Mouse (Mus musculus) MEL (cell line): ENCODE measurements at regions not wholly inside any gene's neighbourhood (a gene's known extent, or its start where the extent isn't known, plus 50 kb on each side); places are given as distances from the start of the nearest gene placed in this dataset.

ENCODE experiments used
- DNase-seq: peaks from one replicate; pipeline ENCODE4 v3.0.0; 2011; ENCODE audit warnings: low read depth, low spot score
- H3K27ac ChIP-seq: 2 replicates; pipeline ENCODE4 v1.5.1; 2012; ENCODE audit warnings: low read depth, mild to moderate bottlenecking, control low read depth, low read length, moderate library complexity; ENCODE audit not compliant: control insufficient read depth
- H3K27me3 ChIP-seq, 2 experiments: fragments of 150-350 bp in 1 of 2; sonication (generic) in 1 of 2; 2 replicates each; pipeline ENCODE4 v1.6.1; 2012; ENCODE audit warnings: low read length in 2 of 2, mild to moderate bottlenecking in 2 of 2, improper control_type of control experiment in 1 of 2, moderate library complexity in 1 of 2; ENCODE audit not compliant: insufficient read depth in 2 of 2, control insufficient read depth in 1 of 2
- H3K36me3 ChIP-seq, 2 experiments: 2 replicates each; pipeline ENCODE4 v1.6.1; 2012 to 2014; ENCODE audit warnings: low read length in 2 of 2, improper control_type of control experiment in 1 of 2, inconsistent platforms in 1 of 2, mild to moderate bottlenecking in 1 of 2; ENCODE audit not compliant: insufficient read depth in 2 of 2, control insufficient read depth in 1 of 2
- H3K4me1 ChIP-seq, 2 experiments: fragments of 150-350 bp in 1 of 2; sonication (generic) in 1 of 2; 2 replicates each; pipeline ENCODE4 v1.6.1; 2012; ENCODE audit warnings: low read length in 2 of 2, improper control_type of control experiment in 1 of 2, mild to moderate bottlenecking in 1 of 2; ENCODE audit not compliant: insufficient read depth in 2 of 2, control insufficient read depth in 1 of 2
- H3K4me3 ChIP-seq, 2 experiments: fragments of 150-350 bp in 1 of 2; sonication (generic) in 1 of 2; 2 replicates each; pipeline ENCODE4 v1.5.1; 2012; ENCODE audit warnings: low read depth in 2 of 2, low read length in 2 of 2, mild to moderate bottlenecking in 2 of 2, moderate library complexity in 2 of 2, control low read depth in 1 of 2, improper control_type of control experiment in 1 of 2; ENCODE audit not compliant: control insufficient read depth in 1 of 2, insufficient read depth in 1 of 2
- H3K79me2 ChIP-seq: 2 replicates; pipeline ENCODE4 v1.6.1; 2012; ENCODE audit warnings: mild to moderate bottlenecking, low read length, moderate library complexity; ENCODE audit not compliant: control insufficient read depth, poor library complexity, insufficient read depth
- H3K9ac ChIP-seq: 2 replicates; pipeline ENCODE4 v1.6.1; 2012; ENCODE audit warnings: low read depth, mild to moderate bottlenecking, control low read depth, low read length, moderate library complexity; ENCODE audit not compliant: control insufficient read depth, poor library complexity, severe bottlenecking
- H3K9me3 ChIP-seq: fragments of 150-350 bp; sonication (generic); replicated peaks from 2 replicates; pipeline ENCODE4 v1.6.1; 2012; ENCODE audit warnings: mild to moderate bottlenecking, low read length, improper control_type of control experiment, moderate library complexity; ENCODE audit not compliant: insufficient read depth
- BHLHE40 ChIP-seq: IDR thresholded peaks from 2 replicates; pipeline ENCODE4 v1.6.1; 2012; ENCODE audit warnings: low read depth, mild to moderate bottlenecking, inconsistent platforms, low read length, improper control_type of control experiment, borderline replicate concordance
- CHD1 ChIP-seq: IDR thresholded peaks from 2 replicates; pipeline ENCODE4 v1.6.1; 2012; ENCODE audit warnings: low read depth, mild to moderate bottlenecking, inconsistent platforms, low read length, improper control_type of control experiment
- CHD2 ChIP-seq: IDR thresholded peaks from 2 replicates; pipeline ENCODE4 v1.6.1; 2011; ENCODE audit warnings: low read length, improper control_type of control experiment
- CTCF ChIP-seq, 3 experiments: IDR thresholded peaks in 2 of 3; conservative IDR thresholded peaks in 1 of 3; 2 replicates each; pipeline ENCODE4 v1.5.1; 2011 to 2012; ENCODE audit warnings: low read length in 3 of 3, low read depth in 2 of 3, mild to moderate bottlenecking in 2 of 3, improper control_type of control experiment in 1 of 3, inconsistent platforms in 1 of 3, mixed read lengths in 1 of 3, moderate library complexity in 1 of 3; ENCODE audit not compliant: control insufficient read depth in 1 of 3, insufficient read depth in 1 of 3, poor library complexity in 1 of 3, severe bottlenecking in 1 of 3
- ELF1 ChIP-seq: IDR thresholded peaks from 2 replicates; pipeline ENCODE4 v1.6.1; 2014; ENCODE audit warnings: low read depth, mild to moderate bottlenecking, inconsistent platforms, low read length, improper control_type of control experiment, moderate library complexity
- EP300 ChIP-seq, 2 experiments: IDR thresholded peaks; 2 replicates each; pipeline ENCODE4 v1.6.1; 2011; ENCODE audit warnings: improper control_type of control experiment in 2 of 2, low read length in 2 of 2, low read depth in 1 of 2, mild to moderate bottlenecking in 1 of 2
- ETS1 ChIP-seq: IDR thresholded peaks from 2 replicates; pipeline ENCODE4 v1.6.1; 2012; ENCODE audit warnings: low read depth, mild to moderate bottlenecking, inconsistent platforms, low read length, improper control_type of control experiment, moderate library complexity
- GABPA ChIP-seq: IDR thresholded peaks from 2 replicates; pipeline ENCODE4 v1.6.1; 2012; ENCODE audit warnings: low read depth, mild to moderate bottlenecking, inconsistent platforms, low read length, improper control_type of control experiment, moderate library complexity
- GATA1 ChIP-seq: IDR thresholded peaks from 2 replicates; pipeline ENCODE4 v1.6.1; 2011; ENCODE audit warnings: low read depth, low read length, improper control_type of control experiment
- HCFC1 ChIP-seq: IDR thresholded peaks from 2 replicates; pipeline ENCODE4 v1.6.1; 2012; ENCODE audit warnings: low read depth, mild to moderate bottlenecking, inconsistent platforms, low read length, improper control_type of control experiment, moderate library complexity
- MAFK ChIP-seq: IDR thresholded peaks from 2 replicates; pipeline ENCODE4 v1.6.1; 2011; ENCODE audit warnings: low read depth, mild to moderate bottlenecking, low read length, improper control_type of control experiment, borderline replicate concordance
- MAX ChIP-seq: IDR thresholded peaks from 2 replicates; pipeline ENCODE4 v1.6.1; 2011; ENCODE audit warnings: low read length, improper control_type of control experiment
- MAZ ChIP-seq: IDR thresholded peaks from 2 replicates; pipeline ENCODE4 v1.6.1; 2012; ENCODE audit warnings: low read depth, mild to moderate bottlenecking, inconsistent platforms, low read length, improper control_type of control experiment
- MEF2A ChIP-seq: IDR thresholded peaks from 2 replicates; pipeline ENCODE4 v1.6.1; 2014; ENCODE audit warnings: low read depth, mild to moderate bottlenecking, inconsistent platforms, low read length, improper control_type of control experiment; ENCODE audit not compliant: poor library complexity, insufficient replicate concordance, severe bottlenecking; ENCODE audit errors: extremely low read depth
- MXI1 ChIP-seq: IDR thresholded peaks from 2 replicates; pipeline ENCODE4 v1.6.1; 2011; ENCODE audit warnings: mild to moderate bottlenecking, low read depth, low read length, improper control_type of control experiment
- MYB ChIP-seq: IDR thresholded peaks from 2 replicates; pipeline ENCODE4 v1.6.1; 2011; ENCODE audit warnings: mild to moderate bottlenecking, low read depth, low read length, improper control_type of control experiment
- NRF1 ChIP-seq: IDR thresholded peaks from 2 replicates; pipeline ENCODE4 v1.6.1; 2014; ENCODE audit warnings: low read depth, mild to moderate bottlenecking, inconsistent platforms, low read length, improper control_type of control experiment, moderate library complexity; ENCODE audit not compliant: poor library complexity, insufficient read depth, severe bottlenecking
- POLR2A ChIP-seq, 2 experiments: IDR thresholded peaks; 2 replicates each; pipeline ENCODE4 v1.6.1; 2011 to 2012; ENCODE audit warnings: low read length in 2 of 2, mild to moderate bottlenecking in 2 of 2, control low read depth in 1 of 2, improper control_type of control experiment in 1 of 2, low read depth in 1 of 2, moderate library complexity in 1 of 2; ENCODE audit not compliant: control insufficient read depth in 1 of 2, insufficient read depth in 1 of 2, poor library complexity in 1 of 2
- POLR2AphosphoS2 ChIP-seq: IDR thresholded peaks from 2 replicates; pipeline ENCODE4 v1.6.1; 2011; ENCODE audit warnings: low read length, improper control_type of control experiment
- POLR2AphosphoS5 ChIP-seq: IDR thresholded peaks from 2 replicates; pipeline ENCODE4 v1.6.1; 2012; ENCODE audit warnings: low read depth, borderline replicate concordance, mild to moderate bottlenecking, inconsistent platforms, low read length, moderate library complexity, mixed read lengths
- SIN3A ChIP-seq: IDR thresholded peaks from 2 replicates; pipeline ENCODE4 v1.6.1; 2012; ENCODE audit warnings: low read length, improper control_type of control experiment, inconsistent platforms
- SMC3 ChIP-seq: IDR thresholded peaks from 2 replicates; pipeline ENCODE4 v1.6.1; 2011; ENCODE audit warnings: low read depth, low read length, improper control_type of control experiment
- TAL1 ChIP-seq: IDR thresholded peaks from 2 replicates; pipeline ENCODE4 v1.6.1; 2012; ENCODE audit warnings: mild to moderate bottlenecking, inconsistent platforms, low read length, moderate library complexity, mixed read lengths
- TCF12 ChIP-seq: IDR thresholded peaks from 2 replicates; pipeline ENCODE4 v1.6.1; 2014; ENCODE audit warnings: low read depth, mild to moderate bottlenecking, inconsistent platforms, low read length, improper control_type of control experiment, moderate library complexity
- UBTF ChIP-seq: IDR thresholded peaks from 2 replicates; pipeline ENCODE4 v1.6.1; 2012; ENCODE audit warnings: low read depth, mild to moderate bottlenecking, inconsistent platforms, low read length, improper control_type of control experiment, moderate library complexity, borderline replicate concordance; ENCODE audit not compliant: insufficient read depth
- USF1 ChIP-seq: IDR thresholded peaks from 2 replicates; pipeline ENCODE4 v1.6.1; 2014; ENCODE audit warnings: low read depth, mild to moderate bottlenecking, inconsistent platforms, low read length, improper control_type of control experiment, moderate library complexity
- USF2 ChIP-seq, 2 experiments: IDR thresholded peaks; 2 replicates each; pipeline ENCODE4 v1.6.1; 2011 to 2012; ENCODE audit warnings: improper control_type of control experiment in 2 of 2, low read length in 2 of 2, borderline replicate concordance in 1 of 2, inconsistent platforms in 1 of 2, low read depth in 1 of 2, mild to moderate bottlenecking in 1 of 2; ENCODE audit not compliant: insufficient read depth in 1 of 2
- ZKSCAN1 ChIP-seq: IDR thresholded peaks from 2 replicates; pipeline ENCODE4 v1.6.1; 2012; ENCODE audit warnings: low read depth, mild to moderate bottlenecking, inconsistent platforms, low read length, improper control_type of control experiment, moderate library complexity

- Histone ChIP-seq H3K4me3 (no peak overlapping the region), H3K4me1 (no peaks in the 10 kb centered on the region), H3K9ac (no peak overlapping the region), H3K27ac (no peak overlapping the region), H3K36me3 (no peaks in the 10 kb centered on the region), H3K79me2 (no peaks in the 10 kb centered on the region), H3K9me3 (no peaks in the 10 kb centered on the region), H3K27me3 (no peaks in the 10 kb centered on the region)
- no peak for DNase-seq
- TF ChIP-seq MXI1, result no peak
- no peak for TF ChIP-seq POLR2A (IDR thresholded peaks at IDR 0.05; ENCODE audit: control insufficient read depth in 1 of 2, insufficient read depth in 1 of 2, low read depth in 1 of 2, low read length in 2 of 2, poor library complexity in 1 of 2)
- TF ChIP-seq POLR2AphosphoS2, result no peak
- no peak for TF ChIP-seq SIN3A
- TF ChIP-seq SMC3, result no peak
- no peak for TF ChIP-seq BHLHE40
- no peak for TF ChIP-seq ZKSCAN1
- no peak for TF ChIP-seq GATA1
- TF ChIP-seq MAX, result no peak
- TF ChIP-seq CHD2, result no peak
- TF ChIP-seq ETS1, result no peak
- TF ChIP-seq USF1, result no peak
- no peak for TF ChIP-seq GABPA
- TF ChIP-seq MYB, result no peak
- TF ChIP-seq UBTF, result no peak
- no peak for TF ChIP-seq TCF12
Observed at GRCm38 (mm10) chr7:70069662-70070061, 296.9 kb downstream of the Nr2f2 start.

DNA sequence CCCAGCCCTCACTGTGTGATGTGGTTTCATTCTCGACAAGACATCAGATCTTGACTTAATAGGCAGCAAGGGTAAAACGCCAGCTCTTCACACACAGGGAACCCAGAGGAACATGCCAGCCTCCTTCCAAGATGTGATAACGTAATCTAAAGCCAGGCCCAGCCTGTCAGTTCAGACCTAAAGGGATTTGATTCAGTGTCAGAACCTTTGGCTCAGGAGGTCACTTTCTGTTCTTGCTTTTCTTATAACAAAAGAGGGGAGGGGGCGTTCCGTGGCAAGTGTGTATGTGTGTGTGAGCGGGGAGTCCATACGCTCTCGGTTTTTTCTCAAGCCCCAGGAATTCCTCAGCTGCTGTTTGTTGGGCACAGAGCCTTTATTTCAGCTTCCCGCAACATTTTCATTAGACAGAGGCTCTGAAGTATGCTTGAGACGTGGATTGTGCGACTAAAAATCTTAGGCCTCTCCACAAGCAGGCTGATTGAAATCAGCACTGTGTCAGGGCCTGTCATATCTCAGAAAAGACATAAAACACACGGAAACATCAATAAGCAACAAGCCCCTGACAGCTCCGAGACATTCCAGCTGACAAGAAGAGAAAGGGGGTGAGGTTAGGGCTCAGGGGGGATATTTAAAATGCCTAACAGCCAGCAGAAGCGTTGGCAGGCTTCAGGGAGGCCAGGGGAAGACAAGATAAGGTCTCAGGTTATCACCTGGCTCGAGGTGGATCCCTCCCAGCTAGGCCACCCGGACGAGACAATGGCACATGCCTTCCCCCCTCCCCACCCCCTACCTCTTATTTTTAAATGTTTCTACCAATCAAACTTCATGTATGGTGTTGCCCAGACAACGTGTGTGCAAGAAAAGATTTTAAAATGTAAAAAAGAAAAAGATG, 298.5 kb downstream of the Nr2f2 start:
- Histone ChIP-seq H3K36me3 (no peaks in the 10 kb centered on the region), H3K9me3 (no peaks in the 10 kb centered on the region), H3K4me1 (no peaks in the 10 kb centered on the region), H3K4me3 (no peak overlapping the region), H3K79me2 (no peaks in the 10 kb centered on the region), H3K9ac (no peak overlapping the region), H3K27me3 (no peaks in the 10 kb centered on the region), H3K27ac (no peak overlapping the region)
- no peak for DNase-seq
- no peak for TF ChIP-seq GATA1
- no peak for TF ChIP-seq EP300 (IDR thresholded peaks at IDR 0.05; ENCODE audit: low read depth in 1 of 2, low read length in 2 of 2)
- no peak for TF ChIP-seq TAL1
- no peak for TF ChIP-seq MAZ
- TF ChIP-seq POLR2A (IDR thresholded peaks at IDR 0.05; ENCODE audit: control insufficient read depth in 1 of 2, insufficient read depth in 1 of 2, low read depth in 1 of 2, low read length in 2 of 2, poor library complexity in 1 of 2), result no peak
- TF ChIP-seq HCFC1, result no peak
- no peak for TF ChIP-seq USF2 (IDR thresholded peaks at IDR 0.05; ENCODE audit: borderline replicate concordance in 1 of 2, insufficient read depth in 1 of 2, low read depth in 1 of 2, low read length in 2 of 2)
- TF ChIP-seq MAFK, result no peak
- no peak for TF ChIP-seq POLR2AphosphoS2
- no peak for TF ChIP-seq TCF12
- no peak for TF ChIP-seq POLR2AphosphoS5
- no peak for TF ChIP-seq CHD1
- no peak for TF ChIP-seq GABPA
- no peak for TF ChIP-seq MAX
- TF ChIP-seq NRF1, result no peak
- TF ChIP-seq ELF1, result no peak
- TF ChIP-seq MEF2A, result no peak
- TF ChIP-seq CTCF (IDR thresholded peaks at IDR 0.05 in 2 of 3, conservative IDR thresholded peaks at IDR 0.05 in 1 of 3; ENCODE audit: control insufficient read depth in 1 of 3, insufficient read depth in 1 of 3, low read depth in 2 of 3, low read length in 3 of 3, poor library complexity in 1 of 3, severe bottlenecking in 1 of 3), result no peak
- no peak for TF ChIP-seq SIN3A
